Mouse (Mus musculus) midbrain, embryonic 14.5 days (tissue): Measurements from ENCODE around the gene Rad9b. TPM values are rescaled to one million over a fixed set of nuclear protein-coding genes. Genes with fewer than 3 reads are reported as not detected.
A peak's percentile ranks its signal among the peaks of the same experiment; 100 is the strongest.

Experiments
- ATAC-seq: fragments of 200-750 bp; cut with Nextera tagmentation; 2 replicates; pipeline ENCODE4 v1.8.0; 2017; ENCODE audit warnings: moderate number of reproducible peaks, moderate library complexity; ENCODE audit not compliant: low FRiP score, low TSS enrichment
- DNase-seq: peaks from one replicate; pipeline ENCODE4 v3.0.0-alpha.2; 2015
- H3K27ac ChIP-seq: fragments of 300-500 bp; sonication (generic); replicated peaks from 2 replicates; pipeline ENCODE4 v1.5.1; 2014; ENCODE audit warnings: mild to moderate bottlenecking, low read depth, low read length, moderate library complexity
- H3K27me3 ChIP-seq: fragments of 300-500 bp; sonication (generic); 2 replicates; pipeline ENCODE4 v1.6.1; 2014; ENCODE audit warnings: low read length, control low read depth, mixed read lengths; ENCODE audit not compliant: control insufficient read depth, insufficient read depth
- H3K36me3 ChIP-seq: fragments of 300-500 bp; sonication (generic); 2 replicates; pipeline ENCODE4 v1.6.1; 2014; ENCODE audit warnings: low read length, control low read depth; ENCODE audit not compliant: control insufficient read depth, insufficient read depth
- H3K4me1 ChIP-seq: fragments of 300-500 bp; sonication (generic); 2 replicates; pipeline ENCODE4 v1.6.1; 2014; ENCODE audit warnings: mild to moderate bottlenecking, antibody characterized with exemption, low read length, control low read depth; ENCODE audit not compliant: control insufficient read depth, insufficient read depth
- H3K4me2 ChIP-seq: fragments of 300-500 bp; sonication (generic); 2 replicates; pipeline ENCODE4 v1.6.1; 2014; ENCODE audit warnings: mild to moderate bottlenecking, low read length, moderate library complexity
- H3K4me3 ChIP-seq: fragments of 300-500 bp; sonication (generic); replicated peaks from 2 replicates; pipeline ENCODE4 v1.5.1; 2014; ENCODE audit warnings: low read depth, low read length
- H3K9ac ChIP-seq: fragments of 300-500 bp; sonication (generic); replicated peaks from 2 replicates; pipeline ENCODE4 v1.6.1; 2014; ENCODE audit warnings: mild to moderate bottlenecking, low read length, moderate library complexity
- H3K9me3 ChIP-seq: fragments of 300-500 bp; sonication (generic); 2 replicates; pipeline ENCODE4 v1.6.1; 2016; ENCODE audit warnings: low read length, control low read depth, mixed read lengths; ENCODE audit not compliant: control insufficient read depth
- WGBS: fragments of 180-500 bp; shearing (Covaris S2); extraction: QIAGEN DNeasy Blood & Tissue Kit; methylation state at CpG from one replicate; pipeline ENCODE4 v1.1.7; 2014; 5-methylcytosine and 5-hydroxymethylcytosine counted together
- polyA plus RNA-seq: library from polyadenylated mRNA; unstranded; fragments of >200 nt; fragmentation: Nextera tagmentation; extraction: Ambion mirVana; gene quantifications from 2 replicates; pipeline ENCODE4 v1.2.1, GENCODE M21; 2014

Gene Rad9b
- polyA plus RNA-seq, 1 experiment from 2014 or later, result 18.5 TPM

DNA sequence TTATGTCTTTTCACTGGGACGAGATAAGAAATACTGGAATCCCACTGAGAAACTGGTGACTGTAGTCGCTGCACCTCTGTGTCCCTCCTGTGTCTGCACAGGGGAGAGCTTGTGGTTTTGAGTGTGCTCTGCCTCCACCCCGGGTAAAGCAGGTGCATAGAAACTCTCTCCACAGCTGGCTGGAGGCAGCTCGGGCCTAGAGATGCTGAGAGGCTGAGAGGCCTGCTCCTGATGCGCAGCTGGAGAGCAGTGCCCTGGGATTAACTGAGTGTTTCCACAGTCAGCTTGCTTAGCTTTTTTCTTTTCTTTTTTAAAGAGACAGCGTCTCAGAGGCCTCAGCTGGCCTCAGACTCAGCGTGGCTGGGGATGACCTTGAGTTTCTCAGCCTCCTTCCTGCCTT is 42.3 kb downstream of the Rad9b start:
- DNase-seq (no peak), ATAC-seq (no peak)
- H3K4me3 ChIP-seq, result no peak overlapping the region
- no peak overlapping the region for H3K9ac ChIP-seq
- H3K9me3 ChIP-seq, result no peaks in the 10 kb centered on the region
- 0 out of 2 replicates have a peak overlapping the region, but pooled peaks have one; percentile 32 for H3K27ac ChIP-seq
- H3K27me3 ChIP-seq, result no peaks in the 10 kb centered on the region
- H3K36me3 ChIP-seq, result peaks cover 44% of the 10 kb centered on the region
- H3K4me1 ChIP-seq, result no peaks in the 10 kb centered on the region
- 57% methylated on average over 7 of the region's 7 CpGs for WGBS
- no peak overlapping the region for H3K4me2 ChIP-seq

- Histone ChIP-seq H3K9me3 (no peaks in the 10 kb centered on the region), H3K4me3 (no peak overlapping the region), H3K4me1 (no peaks in the 10 kb centered on the region), H3K27ac (no peak overlapping the region), H3K36me3 (peaks cover 44% of the 10 kb centered on the region), H3K4me2 (no peak overlapping the region), H3K9ac (no peak overlapping the region), H3K27me3 (no peaks in the 10 kb centered on the region)
- DNase-seq, result no peak
- no peak for ATAC-seq
- WGBS, result 84% methylated on average over 8 of the region's 8 CpGs
These were observed 43.3 kb downstream of the Rad9b start for GRCm38 (mm10) chr5:122310699-122311098.

DNA sequence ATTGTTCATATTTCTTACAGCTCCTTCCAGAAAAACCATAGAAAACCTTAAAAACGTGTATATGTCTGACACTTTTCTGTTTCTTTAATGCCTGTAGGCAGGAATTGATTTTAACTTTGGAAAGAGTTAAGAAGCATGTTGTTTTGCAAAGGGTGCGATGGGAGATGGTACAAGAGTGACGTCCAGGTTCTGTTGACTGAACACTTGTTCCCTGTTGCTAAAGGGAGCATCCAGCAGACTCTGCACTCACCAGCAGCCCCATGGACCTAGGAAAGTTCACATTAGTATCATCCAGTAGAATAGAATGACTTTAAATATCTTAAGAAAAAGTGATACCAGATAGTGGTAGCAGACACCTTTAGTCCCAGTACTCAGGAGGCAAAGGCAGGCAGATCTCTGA is 47.5 kb downstream of the Rad9b start:
- DNase-seq (no peak), ATAC-seq (no peak)
- H3K4me1 ChIP-seq, result 0 out of 2 replicates have a peak, but pooled peaks cover 4% of the 10 kb centered on the region
- WGBS, result 93% methylated on average over 3 of the region's 3 CpGs
- H3K27me3 ChIP-seq, result no peaks in the 10 kb centered on the region
- no peak overlapping the region for H3K4me2 ChIP-seq
- peaks cover 19% of the 10 kb centered on the region for H3K36me3 ChIP-seq
- no peaks in the 10 kb centered on the region for H3K9me3 ChIP-seq
- H3K27ac ChIP-seq, result no peak overlapping the region
- no peak overlapping the region for H3K4me3 ChIP-seq
- H3K9ac ChIP-seq, result no peak overlapping the region

- H3K4me3 ChIP-seq, result no peak overlapping the region
- no peaks in the 10 kb centered on the region for H3K27me3 ChIP-seq
- no peaks in the 10 kb centered on the region for H3K9me3 ChIP-seq
- H3K4me1 ChIP-seq, result 0 out of 2 replicates have a peak, but pooled peaks cover 4% of the 10 kb centered on the region
- no peak overlapping the region for H3K4me2 ChIP-seq
- peaks cover 12% of the 10 kb centered on the region for H3K36me3 ChIP-seq
- H3K27ac ChIP-seq, result no peak overlapping the region
- ATAC-seq, result no peak
- DNase-seq, result no peak
- no peak overlapping the region for H3K9ac ChIP-seq
- 91% methylated on average over 7 of the region's 7 CpGs for WGBS
These were observed 48.6 kb downstream of the Rad9b start for GRCm38 (mm10) chr5:122305472-122305871.

DNA sequence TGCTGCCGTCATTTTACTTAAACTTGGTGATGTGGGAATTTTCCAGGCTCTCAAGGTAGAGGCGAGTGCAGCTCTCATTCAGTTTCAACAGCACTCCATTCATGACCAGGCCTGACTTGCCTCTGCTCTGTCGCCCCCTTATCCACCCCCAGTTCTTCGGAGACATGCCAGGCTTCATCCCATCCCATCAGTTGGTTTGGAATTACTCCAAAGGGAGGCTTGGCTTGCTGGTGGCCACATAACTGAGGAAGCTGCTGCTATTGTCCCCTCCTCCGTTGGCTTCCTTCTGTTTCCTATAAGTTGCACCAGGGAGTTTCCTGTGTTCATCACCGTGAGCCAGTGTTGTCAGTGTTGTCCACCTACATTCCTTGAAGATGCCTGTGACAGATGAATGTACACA is 49.5 kb downstream of the Rad9b start:
- no peaks in the 10 kb centered on the region for H3K9me3 ChIP-seq
- H3K36me3 ChIP-seq, result peaks cover 10% of the 10 kb centered on the region
- no peak overlapping the region for H3K9ac ChIP-seq
- 89% methylated on average over 6 of the region's 6 CpGs for WGBS
- 0 out of 2 replicates have a peak, but pooled peaks cover 4% of the 10 kb centered on the region for H3K4me1 ChIP-seq
- H3K4me2 ChIP-seq, result no peak overlapping the region
- no peak overlapping the region for H3K27ac ChIP-seq
- no peak for DNase-seq
- no peaks in the 10 kb centered on the region for H3K27me3 ChIP-seq
- ATAC-seq, result no peak
- no peak overlapping the region for H3K4me3 ChIP-seq

DNA sequence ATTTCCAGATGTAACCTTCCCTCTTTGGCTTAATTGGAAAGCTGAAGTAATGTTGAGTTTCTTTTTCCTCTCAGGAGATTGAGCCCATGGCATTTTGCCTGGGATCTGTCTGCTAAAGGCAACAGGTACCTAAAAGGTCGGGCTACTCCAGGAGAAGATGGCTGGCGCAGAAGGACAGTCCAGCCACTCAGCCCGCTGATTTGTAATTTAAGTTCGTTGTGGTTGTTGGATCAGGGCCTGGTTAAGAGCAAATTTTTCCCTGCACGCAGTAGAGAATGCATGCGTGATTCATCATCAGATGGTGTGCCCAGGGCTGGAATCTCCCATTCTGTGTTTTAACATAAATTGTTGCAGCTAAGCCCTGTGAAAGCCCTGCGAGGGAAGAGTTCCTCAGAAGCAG is 50.1 kb downstream of the Rad9b start:
- Histone ChIP-seq H3K27ac (no peak overlapping the region), H3K27me3 (no peaks in the 10 kb centered on the region), H3K4me2 (no peak overlapping the region), H3K36me3 (peaks cover 7% of the 10 kb centered on the region), H3K9ac (no peak overlapping the region), H3K4me1 (0 out of 2 replicates have a peak, but pooled peaks cover 4% of the 10 kb centered on the region), H3K9me3 (no peaks in the 10 kb centered on the region), H3K4me3 (no peak overlapping the region)
- ATAC-seq (no peak), DNase-seq (no peak)
- WGBS, result 92% methylated on average over 7 of the region's 7 CpGs

DNA sequence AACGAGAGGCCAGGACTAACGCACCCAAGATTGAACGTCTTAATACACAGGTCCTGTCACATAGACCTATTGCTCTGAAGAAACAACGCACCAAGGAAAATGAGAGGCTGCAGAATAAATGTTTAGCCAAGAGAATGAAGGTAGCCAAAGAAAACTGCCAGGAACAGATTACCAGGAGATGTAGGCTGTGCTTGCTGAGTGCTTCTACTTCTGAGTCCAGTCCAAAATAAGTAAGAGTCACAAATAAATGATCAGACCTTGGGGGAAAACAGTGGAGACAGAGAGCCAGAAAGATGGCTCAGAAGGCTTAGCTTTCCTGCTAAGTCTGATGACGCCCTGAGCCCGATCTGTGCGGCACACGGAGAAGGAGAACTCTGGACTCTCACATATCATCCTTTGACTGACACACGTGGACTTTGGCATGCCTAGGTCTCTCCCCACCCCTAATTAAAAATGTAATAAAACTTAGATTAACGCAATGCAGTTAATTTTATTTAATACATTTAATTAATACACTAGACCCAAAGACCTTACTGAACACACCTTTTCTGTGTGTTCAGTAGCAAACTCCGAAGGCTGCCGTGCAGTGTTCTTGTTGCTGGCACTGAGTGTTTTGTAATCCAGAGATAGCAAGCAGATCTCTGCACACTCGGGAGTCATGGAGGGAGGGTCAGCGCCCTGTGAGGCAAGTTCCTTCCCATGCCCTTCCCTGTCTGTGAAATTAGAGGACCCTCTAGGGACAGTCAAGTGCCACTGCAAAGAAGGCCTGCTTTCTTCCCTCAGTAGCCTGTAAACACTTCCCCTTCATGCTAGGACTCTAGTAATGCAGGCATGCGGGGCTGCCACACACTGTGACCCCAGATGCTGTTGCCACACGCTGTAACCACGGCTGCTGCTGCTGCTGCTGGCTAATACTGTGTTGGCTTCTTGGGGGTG is 51.0 kb downstream of the Rad9b start:
- H3K27me3 ChIP-seq, result no peaks in the 10 kb centered on the region
- H3K4me3 ChIP-seq, result no peak overlapping the region
- no peak overlapping the region for H3K9ac ChIP-seq
- no peak overlapping the region for H3K4me2 ChIP-seq
- WGBS, result 73% methylated on average over 17 of the region's 17 CpGs
- no peaks in the 10 kb centered on the region for H3K36me3 ChIP-seq
- H3K4me1 ChIP-seq, result 0 out of 2 replicates have a peak, but pooled peaks cover 4% of the 10 kb centered on the region
- ATAC-seq (no peak), DNase-seq (no peak)
- no peaks in the 10 kb centered on the region for H3K9me3 ChIP-seq
- H3K27ac ChIP-seq, result 0 out of 2 replicates have a peak overlapping the region, but pooled peaks have one; percentile 3

GRCm38 (mm10) chr5:122300071-122300518 is 53.9 kb downstream of the Rad9b start:
- Histone ChIP-seq H3K27me3 (no peaks in the 10 kb centered on the region), H3K4me1 (peaks cover 8% of the 10 kb centered on the region; the same call in 1 of the 2 replicates), H3K4me3 (no peak overlapping the region), H3K36me3 (no peaks in the 10 kb centered on the region), H3K9ac (no peak overlapping the region), H3K4me2 (no peak overlapping the region), H3K9me3 (no peaks in the 10 kb centered on the region), H3K27ac (no peak overlapping the region)
- DNase-seq (no peak), ATAC-seq (no peak)
- 88% methylated on average over 6 of the region's 6 CpGs for WGBS
